Mouse (Mus musculus): ENCODE measurements around the gene Slc25a33. TPM values are rescaled to one million over a fixed set of nuclear protein-coding genes. Genes with fewer than 3 reads are reported as not detected.

The Slc25a33 gene
- total RNA-seq, 2 experiments from 2014 or later = 37.6 to 40.3 TPM

- DNase-seq (ENCODE audit: low spot score in 2 of 2) = no peak
Measured at GRCm38 (mm10) chr4:149698197-149698821, 75.8 kb downstream of the Slc25a33 start.

GRCm38 (mm10) chr4:149697506-149698196, 76.4 kb downstream of the Slc25a33 start:
- DNase-seq (ENCODE audit: low spot score in 2 of 2) = no peak

- DNase-seq (ENCODE audit: low spot score in 2 of 2) = no peak
Measured at GRCm38 (mm10) chr4:149696189-149696971, 77.7 kb downstream of the Slc25a33 start.

Small RNA genes within 50 kb of the gene (microRNA-seq; reads per million reads assigned to microRNA genes)
- 0 reads per million in 2 experiments for gene Gm47301

Other genes with a start within 250 kb of the Slc25a33 start
- 100 to 1,000 TPM; 832 to 838 TPM for gene Clstn1, start 187.8 kb downstream of the Slc25a33 start, total RNA-seq (2021)
- 10 to 100 TPM; 25.2 to 27.7 TPM for gene Pik3cd, start 71.7 kb downstream of the Slc25a33 start, total RNA-seq (2021)
- 10 to 100 TPM; 64.8 to 69.1 TPM for gene Tmem201, start 36.2 kb downstream of the Slc25a33 start, total RNA-seq (2021)
- gene Spsb1, start 180.8 kb upstream of the Slc25a33 start, total RNA-seq (2021) = 10 to 100 TPM; 25.3 to 29.1 TPM
- 10 to 100 TPM; 11.5 to 12.2 TPM for gene H6pd, start 234.7 kb upstream of the Slc25a33 start, total RNA-seq (2021)